Mouse (Mus musculus): ENCODE results near the gene Ccar1.
A peak's percentile ranks its signal among the peaks of the same experiment; 100 is the strongest.
"Not testable (repeated sequence)": the region's sequence is repeated elsewhere in the genome, so short reads cannot be mapped to it uniquely, and the experiment has no call there.

Ccar1 gene

GRCm38 (mm10) chr10:62792177-62793090 lies at the start of gene Ccar1:
Gene Ccar1 (minus strand): TSS chr10:62792286.
- peak; percentile 99 for DNase-seq

DNA sequence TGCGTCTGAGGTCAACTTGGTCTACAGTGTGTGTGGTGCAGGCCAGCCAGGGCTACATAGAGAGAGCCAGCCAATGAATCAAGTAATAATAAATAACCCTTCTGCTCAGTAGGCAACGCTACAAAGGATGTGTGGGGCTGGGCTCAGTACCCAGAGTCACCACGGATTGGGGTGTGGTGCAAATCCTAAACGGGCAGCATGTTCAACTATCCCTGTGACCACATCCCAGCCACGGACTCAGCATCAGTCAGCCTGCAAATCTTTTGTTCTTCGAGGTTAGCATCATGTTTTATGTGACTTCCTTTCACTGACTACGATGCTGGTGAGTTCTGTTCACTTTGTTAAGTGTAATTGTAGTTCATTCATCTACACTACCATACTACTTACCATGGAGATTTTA lies 48.6 kb upstream of the Ccar1 start:
- DNase-seq, result no peak

GRCm38 (mm10) chr10:62837987-62838386 lies 45.9 kb upstream of the Ccar1 start:
- no peak for DNase-seq

DNA sequence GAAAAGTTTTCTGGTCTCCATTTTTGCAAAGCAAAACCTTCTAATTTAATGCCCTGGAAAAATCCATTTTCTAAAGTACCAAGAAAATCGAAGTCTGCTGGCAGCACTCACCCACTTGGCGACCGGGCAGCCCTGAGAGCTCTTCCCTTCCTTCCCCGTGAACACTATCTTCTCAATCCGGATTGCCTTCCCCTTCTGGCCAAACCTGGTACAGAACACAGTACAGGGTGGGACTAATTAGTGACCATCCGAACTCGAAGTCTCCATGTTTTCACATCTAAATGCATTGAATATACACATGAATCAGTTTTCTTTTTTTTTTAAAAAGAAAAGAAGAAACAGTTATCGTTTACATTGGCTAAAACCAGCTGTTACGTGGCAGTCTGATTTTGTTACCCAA lies 40.7 kb upstream of the Ccar1 start:
- no peak for DNase-seq

DNA sequence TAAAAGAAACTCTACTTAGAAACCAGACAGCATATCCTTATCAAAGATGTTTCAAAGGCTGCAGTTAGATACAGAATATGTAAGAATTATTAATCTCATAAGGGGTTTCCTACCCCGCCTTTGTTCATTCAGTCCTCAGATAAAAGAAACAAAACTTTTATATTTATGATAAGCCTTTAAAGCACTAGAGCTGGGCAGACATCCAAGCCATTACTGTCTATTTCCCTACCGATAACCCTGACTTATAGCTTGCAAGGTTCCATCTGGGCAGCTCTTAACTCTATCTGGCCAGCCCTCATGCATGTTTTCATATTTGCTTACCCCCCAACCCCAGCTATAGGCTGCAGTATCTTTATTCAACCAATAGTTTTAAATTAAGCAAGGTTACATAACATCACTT lies 39.5 kb upstream of the Ccar1 start:
- DNase-seq, result no peak

DNA sequence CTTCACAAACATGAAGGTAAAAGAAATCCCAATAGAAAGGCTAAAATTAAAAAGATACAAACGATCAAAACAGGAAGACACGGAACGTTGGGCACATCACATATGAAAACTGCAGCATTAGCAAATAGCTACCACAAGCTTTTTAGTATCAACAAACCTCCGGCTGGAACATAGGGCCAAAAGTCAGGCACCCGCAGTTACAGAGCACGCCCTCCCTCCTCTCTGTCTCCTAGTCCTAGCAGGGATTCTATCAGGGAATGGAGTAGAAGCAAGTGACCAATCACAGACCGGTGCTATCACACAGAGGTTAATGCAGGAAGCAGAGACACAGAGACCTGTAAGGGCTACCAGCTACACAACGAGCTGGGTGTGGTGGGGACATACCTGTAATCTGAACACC lies 32.4 kb upstream of the Ccar1 start:
- DNase-seq, result no peak

GRCm38 (mm10) chr10:62823431-62823830 lies 31.3 kb upstream of the Ccar1 start:
- DNase-seq, result no peak

GRCm38 (mm10) chr10:62810010-62810409 lies 17.9 kb upstream of the Ccar1 start:
- DNase-seq, result no peak

GRCm38 (mm10) chr10:62808766-62809165 lies 16.7 kb upstream of the Ccar1 start:
- no peak for DNase-seq

GRCm38 (mm10) chr10:62808316-62808715 lies 16.2 kb upstream of the Ccar1 start:
- DNase-seq, result no peak

GRCm38 (mm10) chr10:62804106-62804505 lies 12.0 kb upstream of the Ccar1 start:
- DNase-seq, result no peak

GRCm38 (mm10) chr10:62803296-62803695 lies 11.2 kb upstream of the Ccar1 start:
- DNase-seq, result no peak

GRCm38 (mm10) chr10:62794221-62794620 lies 2.1 kb upstream of the Ccar1 start:
- DNase-seq, result no peak

DNA sequence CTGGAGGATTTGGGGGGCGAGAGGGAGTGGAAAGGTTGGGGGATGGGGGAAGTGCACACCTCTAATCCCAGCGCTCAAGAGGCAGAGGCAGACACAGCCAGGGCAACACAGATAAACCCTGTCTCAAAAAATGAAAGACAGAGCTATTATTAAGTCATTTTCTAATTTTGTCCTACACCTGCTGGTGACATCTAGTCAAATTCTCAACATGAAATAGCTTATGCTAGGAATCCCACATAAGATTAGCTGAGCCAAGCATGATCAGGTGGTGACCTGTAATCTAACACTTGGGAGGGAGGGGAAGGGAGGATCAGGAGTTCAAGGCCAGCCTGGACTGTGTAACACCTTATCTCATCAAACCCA lies 986 bp upstream of the Ccar1 start:
- DNase-seq, result no peak

- DNase-seq, result peak in 1 of 2 experiments; percentile 45
Measured at GRCm38 (mm10) chr10:62791251-62792176, 572 bp downstream of the Ccar1 start.

- DNase-seq, result not testable (repeated sequence)
Measured at GRCm38 (mm10) chr10:62781776-62782175, 10.3 kb downstream of the Ccar1 start.

DNA sequence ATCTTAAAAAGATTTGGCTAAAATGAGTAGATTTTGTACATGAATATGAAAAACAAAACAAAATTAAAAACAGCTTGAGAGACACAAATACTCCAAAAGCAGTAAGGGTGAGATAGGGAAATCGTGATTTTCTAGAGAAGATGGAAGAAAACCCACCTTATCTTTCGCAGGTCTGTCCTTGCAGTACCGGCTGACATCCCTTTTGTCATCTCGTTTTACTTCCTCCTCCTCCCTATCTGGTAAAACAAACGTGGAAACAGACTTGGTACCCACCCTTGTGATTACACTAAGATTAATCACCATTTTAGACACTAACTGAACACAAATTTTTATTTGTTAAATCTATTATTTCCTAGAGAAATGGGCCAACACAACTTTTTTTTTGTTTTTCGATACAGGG lies 41.3 kb downstream of the Ccar1 start:
- no peak for DNase-seq

DNA sequence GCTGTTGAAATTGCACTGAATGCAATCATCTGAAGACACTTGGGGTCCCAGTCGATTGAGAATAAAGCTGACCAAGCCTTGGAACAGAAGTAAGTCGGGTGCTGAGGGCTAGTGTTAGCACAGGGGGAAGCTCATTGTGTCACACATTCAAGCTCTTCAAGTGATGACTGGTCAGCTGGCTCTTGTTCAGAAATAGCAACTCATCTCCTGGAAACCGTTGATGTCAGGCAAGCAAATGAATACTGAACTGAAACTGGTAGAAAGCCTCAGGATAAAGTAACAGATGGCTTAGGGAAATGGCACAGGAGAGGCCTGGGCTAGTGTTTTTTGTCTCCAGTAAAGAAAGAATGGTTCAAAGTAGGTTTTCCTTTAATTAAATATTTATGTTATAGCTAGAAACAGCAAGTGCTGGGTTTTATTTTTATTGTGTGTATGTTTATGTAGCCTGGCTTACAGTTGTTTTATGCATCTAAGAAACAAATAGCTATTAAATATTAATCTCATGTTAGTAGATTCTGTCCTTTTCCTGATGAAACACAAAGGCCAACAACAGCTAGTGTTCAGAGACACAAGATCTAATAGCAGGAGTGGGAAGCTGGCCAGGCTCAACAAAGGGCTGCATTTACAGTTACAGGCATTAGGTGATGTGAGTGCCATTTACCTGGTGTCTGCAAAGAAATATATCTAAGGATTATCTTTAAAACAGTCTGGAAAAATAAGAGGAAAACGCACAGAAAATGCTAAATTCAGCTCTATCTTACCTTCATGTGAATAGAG lies 51.9 kb downstream of the Ccar1 start:
- DNase-seq, result no peak

- DNase-seq, result peak in 1 of 2 experiments; percentile 4
Measured at GRCm38 (mm10) chr10:62736965-62737688, 55.0 kb downstream of the Ccar1 start.

- no peak for DNase-seq
Measured at GRCm38 (mm10) chr10:62730826-62731225, 61.3 kb downstream of the Ccar1 start.

DNA sequence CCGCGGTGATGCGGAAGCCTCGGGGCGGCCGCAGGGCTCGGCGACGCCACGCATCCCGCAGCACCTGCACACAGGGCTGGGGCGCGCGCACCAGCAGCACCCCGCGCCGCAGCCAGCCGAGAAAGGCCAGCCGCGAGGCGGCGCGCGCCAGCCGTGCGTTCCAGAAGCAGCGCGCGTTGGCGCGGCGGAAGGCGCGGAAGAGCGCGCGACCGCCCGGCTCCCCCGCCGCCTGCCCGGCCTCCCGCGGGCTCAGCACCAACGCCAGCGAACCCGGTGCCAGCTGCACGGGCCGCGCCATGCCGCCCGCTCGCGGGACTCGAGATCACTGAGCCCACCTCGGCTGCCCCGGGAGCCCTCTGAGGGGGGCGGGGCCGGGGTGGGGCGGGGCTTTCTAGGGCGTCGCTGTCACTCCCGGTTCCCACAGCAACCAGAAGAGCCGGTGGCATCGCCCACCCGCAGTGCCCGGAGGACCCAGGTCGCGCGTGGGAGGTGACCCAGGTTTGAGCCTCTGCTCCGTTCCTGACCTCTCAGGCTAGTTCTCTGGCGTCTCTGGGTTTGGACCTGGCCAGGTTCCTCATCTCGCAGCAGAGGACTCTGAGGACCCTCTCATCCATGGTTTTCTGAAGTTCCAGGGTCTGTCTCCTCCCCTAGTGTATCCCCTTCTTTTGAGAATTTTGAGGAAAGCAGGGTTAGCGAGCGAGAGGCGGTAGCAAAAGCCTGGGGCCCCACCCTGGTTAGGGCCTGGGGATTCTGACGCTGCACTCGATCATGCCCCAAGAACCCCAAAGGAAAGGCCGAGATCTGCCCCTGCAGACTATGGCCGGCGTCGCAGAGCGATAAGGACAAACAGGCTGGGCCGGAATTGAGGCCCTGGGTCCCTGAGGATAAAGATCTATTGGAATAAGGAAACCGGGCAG lies 66.1 kb downstream of the Ccar1 start, which contains the start of gene Stox1:
Gene Stox1, minus strand, starts transcription at position 358 of the 917 bp plus-strand sequence.
- DNase-seq, result peak; percentile 45 to 64
